In the genomic region with DNA sequence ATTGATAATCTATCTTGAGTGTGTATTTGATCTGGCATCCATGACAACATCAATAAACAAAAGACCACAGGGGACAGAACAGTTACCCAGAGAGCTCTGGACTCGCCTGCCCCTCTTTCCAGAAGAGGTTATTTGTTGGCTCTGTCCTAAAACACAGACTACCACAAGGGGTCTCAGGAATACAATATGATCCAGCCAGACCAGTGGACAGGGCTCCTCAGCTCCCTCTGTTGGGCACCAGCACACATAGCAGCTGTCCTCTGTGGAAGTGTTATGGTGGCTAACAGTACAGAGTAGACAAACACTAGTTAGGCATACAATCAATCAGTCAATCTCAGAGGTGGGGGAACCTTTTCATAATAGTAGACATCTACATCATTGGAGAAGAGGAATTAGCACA, we compare ENCODE assay signal across 7 mouse cellular contexts. TPM values are rescaled to one million over a fixed set of nuclear protein-coding genes. Genes with fewer than 3 reads are reported as not detected.
DNase-seq lines count a peak whose midpoint lies in the region; ATAC-seq and TF ChIP-seq lines count a peak whose summit lies in the region.

No protein-coding gene starts in this region.

- peak; percentile 64 for DNase-seq in left cerebral cortex, postnatal 4 days
- no peak for DNase-seq in left cerebral cortex, adult 8-10 months (ENCODE audit: low spot score in 2 of 2)
- peak; percentile 59 for DNase-seq in MN1 (ENCODE audit: low spot score)
- peak; percentile 73 for DNase-seq in heart, postnatal 4 days
- DNase-seq in liver, postnatal 0 days: peak; percentile 67
- peak in 1 of 2 experiments; percentile 53 for DNase-seq in spleen, adult 2 months (ENCODE audit: low read depth in 1 of 2, low spot score in 2 of 2)

- no peak overlapping the region for H3K9ac ChIP-seq in liver, postnatal 0 days (replicated peaks)

- WGBS in liver, postnatal 0 days (ENCODE audit: insufficient replicate concordance): 32% methylated on average over 1 of the region's 1 CpGs
- 20% methylated on average over 1 of the region's 1 CpGs for WGBS in spleen, adult 2 months

- intact Hi-C loops in left cerebral cortex, postnatal 4 days (cut with DNase I): no loop called here

- no peak for TF ChIP-seq POLR2A in spleen, adult 2 months (IDR thresholded peaks at IDR 0.05; ENCODE audit: low read depth, low read length)

- no peak for TF ChIP-seq EP300 in liver, postnatal 0 days (IDR thresholded peaks at IDR 0.05; ENCODE audit: low read depth)

- ATAC-seq in common myeloid progenitor, adult 5-6 weeks (replicated peaks; ENCODE audit: low read depth, poor library complexity, severe bottlenecking): peak; percentile 99
- peak; percentile 77 for ATAC-seq in liver, postnatal 0 days

- no peaks in the 10 kb centered on the region for H3K9me3 ChIP-seq in liver, postnatal 0 days (ENCODE audit: low read length)

- no peak overlapping the region for H3K4me3 ChIP-seq in liver, postnatal 0 days (ENCODE audit: low read depth, low read length)
- no peak overlapping the region for H3K4me3 ChIP-seq in spleen, adult 2 months (ENCODE audit: extremely low read depth, insufficient read depth, insufficient read length)

- TF ChIP-seq CTCF in liver, postnatal 0 days (IDR thresholded peaks at IDR 0.05; ENCODE audit: low read depth): peak; percentile 96
- peak; percentile 79; the same call in 1 of the 2 replicates for TF ChIP-seq CTCF in spleen, adult 2 months (IDR thresholded peaks at IDR 0.05; ENCODE audit: extremely low read depth, insufficient read depth, insufficient read length, insufficient replicate concordance)

- no peaks in the 10 kb centered on the region for H3K4me1 ChIP-seq in liver, postnatal 0 days (ENCODE audit: insufficient read depth)
- H3K4me1 ChIP-seq in spleen, adult 2 months (ENCODE audit: control insufficient read depth, insufficient read depth, insufficient read length): no peaks in the 10 kb centered on the region; the same call in 1 of the 2 replicates

- no peak overlapping the region for H3K4me2 ChIP-seq in liver, postnatal 0 days (ENCODE audit: low read depth, low read length)

- H3K27me3 ChIP-seq in liver, postnatal 0 days (ENCODE audit: insufficient read depth, low read length): no peaks in the 10 kb centered on the region
- no peaks in the 10 kb centered on the region for H3K27me3 ChIP-seq in spleen, adult 2 months (ENCODE audit: control insufficient read depth, insufficient read depth, low read length)

- H3K27ac ChIP-seq in liver, postnatal 0 days (ENCODE audit: low read depth): no peak overlapping the region
- no peak overlapping the region for H3K27ac ChIP-seq in spleen, adult 2 months (ENCODE audit: insufficient read depth, low read length)

- H3K36me3 ChIP-seq in liver, postnatal 0 days (replicated peaks; ENCODE audit: insufficient read depth, low read length): no peaks in the 10 kb centered on the region
- no peaks in the 10 kb centered on the region for H3K36me3 ChIP-seq in spleen, adult 2 months (ENCODE audit: control insufficient read depth, insufficient read depth, low read length)

RNA-seq across cellular contexts. Expression of a gene that starts 12.1 kb away (rescaled TPM):
- 100 to 1,000 TPM in 1 of 2 experiments, 10 to 100 TPM in 1; 91.3 to 126 TPM for total RNA-seq in left cerebral cortex, postnatal 4 days (2021)
- 100 to 1,000 TPM; 135 to 195 (median 160) TPM for total RNA-seq in left cerebral cortex, adult 8-10 months (2022)
- 6.9 and 9.0 TPM in 2 replicates for total RNA-seq in common myeloid progenitor, adult 5-6 weeks (2017)
- 10 to 100 TPM; 44.4 to 45.6 TPM for total RNA-seq in heart, postnatal 4 days (2021)
- 3.9 and 4.4 TPM in 2 replicates for polyA plus RNA-seq in liver, postnatal 0 days (2015; fragmentation: Nextera tagmentation; extraction: Ambion mirVana)
- polyA plus RNA-seq in spleen, adult 2 months (2012; rRNA removed): 10.6 and 10.9 TPM in 2 replicates

Comparison
In these comparisons a context has a peak if more than half of its experiments do, and no peak if none do; other contexts are left out.
1. DNase-seq: peak in left cerebral cortex, postnatal 4 days (single experiment), MN1 (single experiment), heart, postnatal 4 days (single experiment) and liver, postnatal 0 days (single experiment); none in left cerebral cortex, adult 8-10 months (0 of 2).